Mouse (Mus musculus) forebrain, embryonic 14.5 days (tissue): ENCODE data around the gene Gtf2i. TPM values are rescaled to one million over a fixed set of nuclear protein-coding genes. Genes with fewer than 3 reads are reported as not detected.

Experiments
- ATAC-seq: fragments of 200-750 bp; cut with Nextera tagmentation; 2 replicates; pipeline ENCODE4 v1.8.0; 2017; ENCODE audit warnings: mild to moderate bottlenecking, moderate library complexity
- DNase-seq: peaks from one replicate; pipeline ENCODE4 v3.0.0-alpha.2; 2015; ENCODE audit warnings: low spot score
- H3K27ac ChIP-seq: fragments of 300-500 bp; sonication (generic); 2 replicates; pipeline ENCODE4 v1.5.1; 2014; ENCODE audit warnings: low read depth, mild to moderate bottlenecking, control low read depth, low read length, moderate library complexity
- H3K27me3 ChIP-seq: fragments of 300-500 bp; sonication (generic); replicated peaks from 2 replicates; pipeline ENCODE4 v1.6.1; 2014; ENCODE audit warnings: low read length, control low read depth, mixed read lengths; ENCODE audit not compliant: control insufficient read depth, insufficient read depth
- H3K36me3 ChIP-seq: fragments of 300-500 bp; sonication (generic); 2 replicates; pipeline ENCODE4 v1.6.1; 2014; ENCODE audit warnings: low read length, control low read depth; ENCODE audit not compliant: control insufficient read depth, insufficient read depth
- H3K4me1 ChIP-seq: fragments of 300-500 bp; sonication (generic); 2 replicates; pipeline ENCODE4 v1.6.1; 2014; ENCODE audit warnings: antibody characterized with exemption, low read length, control low read depth; ENCODE audit not compliant: control insufficient read depth, insufficient read depth
- H3K4me2 ChIP-seq: fragments of 300-500 bp; sonication (generic); 2 replicates; pipeline ENCODE4 v1.6.1; 2014; ENCODE audit warnings: mild to moderate bottlenecking, control low read depth, low read length
- H3K4me3 ChIP-seq: fragments of 300-500 bp; sonication (generic); 2 replicates; pipeline ENCODE4 v1.5.1; 2014; ENCODE audit warnings: low read depth, low read length, control low read depth
- H3K9ac ChIP-seq: fragments of 300-500 bp; sonication (generic); 2 replicates; pipeline ENCODE4 v1.6.1; 2014; ENCODE audit warnings: mild to moderate bottlenecking, low read length, control low read depth, moderate library complexity
- H3K9me3 ChIP-seq: fragments of 300-500 bp; sonication (generic); replicated peaks from 2 replicates; pipeline ENCODE4 v1.6.1; 2016; ENCODE audit warnings: low read length, control low read depth, mixed read lengths; ENCODE audit not compliant: control insufficient read depth
- WGBS: fragments of 180-500 bp; shearing (Covaris S2); extraction: QIAGEN DNeasy Blood & Tissue Kit; methylation state at CpG from one replicate; pipeline ENCODE4 v1.1.7; 2014; 5-methylcytosine and 5-hydroxymethylcytosine counted together
- microRNA-seq: library from miRNA; unstranded; fragments of <30 nt; microRNA quantifications from one replicate; pipeline ENCODE4, GENCODE M21; 2016
- polyA plus RNA-seq: library from polyadenylated mRNA; unstranded; fragments of >200 nt; fragmentation: Nextera tagmentation; extraction: Ambion mirVana; gene quantifications from 2 replicates; pipeline ENCODE4 v1.2.1, GENCODE M21; 2014

The Gtf2i gene
- polyA plus RNA-seq, 1 experiment from 2014 or later, result 111 TPM

- Histone ChIP-seq H3K4me2 (no peak overlapping the region), H3K9ac (no peak overlapping the region), H3K9me3 (no peaks in the 10 kb centered on the region), H3K27ac (no peak overlapping the region), H3K4me1 (no peaks in the 10 kb centered on the region), H3K27me3 (no peaks in the 10 kb centered on the region), H3K4me3 (no peak overlapping the region), H3K36me3 (0 out of 2 replicates have a peak, but pooled peaks cover 2% of the 10 kb centered on the region)
- no peak for DNase-seq
- 81% methylated on average over 11 of the region's 11 CpGs for WGBS
- no peak for ATAC-seq
These were observed 104.5 kb downstream of the Gtf2i start for GRCm38 (mm10) chr5:134209931-134210554.

GRCm38 (mm10) chr5:134206721-134207120 is 107.8 kb downstream of the Gtf2i start:
- Histone ChIP-seq H3K27me3 (no peaks in the 10 kb centered on the region), H3K4me3 (no peak overlapping the region), H3K4me1 (no peaks in the 10 kb centered on the region), H3K27ac (no peak overlapping the region), H3K9ac (no peak overlapping the region), H3K36me3 (0 out of 2 replicates have a peak, but pooled peaks cover 15% of the 10 kb centered on the region), H3K4me2 (no peak overlapping the region), H3K9me3 (no peaks in the 10 kb centered on the region)
- ATAC-seq (no peak), DNase-seq (no peak)
- 85% methylated on average over 10 of the region's 10 CpGs for WGBS

GRCm38 (mm10) chr5:134193664-134194063 is 120.9 kb downstream of the Gtf2i start:
- 89% methylated on average over 8 of the region's 8 CpGs for WGBS
- Histone ChIP-seq H3K4me2 (no peak overlapping the region), H3K9me3 (no peaks in the 10 kb centered on the region), H3K4me3 (no peak overlapping the region), H3K4me1 (no peaks in the 10 kb centered on the region), H3K27ac (no peak overlapping the region), H3K27me3 (no peaks in the 10 kb centered on the region), H3K9ac (no peak overlapping the region), H3K36me3 (peaks cover 29% of the 10 kb centered on the region)
- ATAC-seq, result no peak
- no peak for DNase-seq

GRCm38 (mm10) chr5:134188571-134188970 is 126.0 kb downstream of the Gtf2i start:
- H3K9ac ChIP-seq, result no peak overlapping the region

More at GRCm38 (mm10) chr5:134188571-134188970, 126.0 kb downstream of the Gtf2i start:
- WGBS, result 91% methylated on average over 7 of the region's 7 CpGs
- H3K36me3 ChIP-seq, result peaks cover 7% of the 10 kb centered on the region
- H3K9me3 ChIP-seq, result no peaks in the 10 kb centered on the region; the same call in 1 of the 2 replicates
- no peak overlapping the region for H3K4me2 ChIP-seq
- DNase-seq, result no peak
- ATAC-seq, result no peak
- H3K27ac ChIP-seq, result no peak overlapping the region
- H3K27me3 ChIP-seq, result no peaks in the 10 kb centered on the region
- no peak overlapping the region for H3K4me3 ChIP-seq
- H3K4me1 ChIP-seq, result peaks cover under 1% of the 10 kb centered on the region

Small RNA genes lying within 50 kb of the gene (microRNA-seq; reads per million reads assigned to microRNA genes)
- not detected for gene Mir3965

Other genes starting within 250 kb of the Gtf2i start
- 21.9 and 23.1 TPM in 2 replicates for gene Castor2, start 215.0 kb downstream of the Gtf2i start, polyA plus RNA-seq
- gene Rcc1l, start 138.0 kb downstream of the Gtf2i start, polyA plus RNA-seq, result 20.1 and 20.4 TPM in 2 replicates
- gene Gtf2ird2, start 130.7 kb downstream of the Gtf2i start, polyA plus RNA-seq, result 5.7 and 7.7 TPM in 2 replicates
- gene Ncf1, start 85.1 kb downstream of the Gtf2i start, polyA plus RNA-seq, result 2.2 and 2.7 TPM in 2 replicates
- gene Gtf2ird1, start 142.0 kb upstream of the Gtf2i start, polyA plus RNA-seq, result 50.9 and 60.7 TPM in 2 replicates
- gene Clip2, start 237.7 kb upstream of the Gtf2i start, polyA plus RNA-seq, result 11.1 and 15.6 TPM in 2 replicates
- gene Syna, start 245.4 kb upstream of the Gtf2i start, polyA plus RNA-seq, result 0.10 TPM in 1 of 2 replicates, not detected in the other